Mouse (Mus musculus) bone marrow macrophage, adult 2 months (primary cell): Measurements from ENCODE around the gene Draxin.

Source experiments
- CTCF ChIP-seq: IDR thresholded peaks from 2 replicates; pipeline ENCODE4 v1.5.1; 2012; ENCODE audit warnings: low read depth, mild to moderate bottlenecking, low read length, moderate library complexity
- POLR2A ChIP-seq: IDR thresholded peaks from 2 replicates; pipeline ENCODE4 v1.6.1; 2012; ENCODE audit warnings: mild to moderate bottlenecking, low read depth, low read length, borderline replicate concordance

- TF ChIP-seq CTCF (no peak), POLR2A (no peak)
Observed at GRCm38 (mm10) chr4:148171261-148171660, 40.8 kb upstream of the Draxin start.
